Mouse (Mus musculus): ENCODE results near the gene 1700029H14Rik.

1700029H14Rik gene

DNA sequence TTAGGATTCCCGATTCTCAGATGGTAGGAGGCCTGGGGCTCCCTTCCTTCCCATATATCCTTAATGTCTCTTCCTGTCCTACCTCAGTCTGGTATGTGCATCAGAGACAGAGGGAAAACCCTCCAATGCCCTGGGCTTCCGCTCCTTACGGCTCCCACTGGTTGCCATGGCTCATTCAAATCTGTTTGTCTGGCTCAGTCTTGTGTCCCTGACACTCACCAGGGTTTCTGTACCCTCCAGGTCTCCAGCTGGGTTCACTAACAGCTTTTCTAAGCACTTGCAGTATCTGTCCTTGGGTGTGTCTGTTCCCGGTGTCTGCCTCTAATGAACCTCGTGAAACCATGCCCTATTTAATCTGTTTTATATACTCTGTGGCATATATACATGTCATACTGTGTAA is 20.7 kb downstream of the 1700029H14Rik start:
- no peak for DNase-seq (ENCODE audit: low read depth)

DNA sequence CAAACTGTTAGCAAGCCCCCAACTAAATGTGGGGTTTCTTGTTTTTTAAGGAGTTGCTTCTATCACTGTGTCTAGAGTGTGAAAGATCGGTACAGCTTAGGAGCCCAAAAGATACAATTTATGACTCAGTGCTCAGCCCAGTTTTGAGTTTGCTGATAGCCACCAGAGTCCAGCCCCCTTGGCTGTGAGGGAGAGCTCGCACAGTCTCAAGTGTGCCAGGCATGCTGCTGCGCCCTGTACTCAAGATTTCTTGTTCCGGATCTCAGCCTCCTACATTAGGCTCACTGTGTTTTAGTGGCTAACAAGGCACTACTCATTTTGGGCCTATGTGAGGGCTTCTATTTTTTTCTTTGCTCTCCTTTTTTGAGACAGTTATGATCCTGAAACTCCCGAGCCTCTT is 22.1 kb downstream of the 1700029H14Rik start:
- no peak for DNase-seq (ENCODE audit: low read depth)

DNA sequence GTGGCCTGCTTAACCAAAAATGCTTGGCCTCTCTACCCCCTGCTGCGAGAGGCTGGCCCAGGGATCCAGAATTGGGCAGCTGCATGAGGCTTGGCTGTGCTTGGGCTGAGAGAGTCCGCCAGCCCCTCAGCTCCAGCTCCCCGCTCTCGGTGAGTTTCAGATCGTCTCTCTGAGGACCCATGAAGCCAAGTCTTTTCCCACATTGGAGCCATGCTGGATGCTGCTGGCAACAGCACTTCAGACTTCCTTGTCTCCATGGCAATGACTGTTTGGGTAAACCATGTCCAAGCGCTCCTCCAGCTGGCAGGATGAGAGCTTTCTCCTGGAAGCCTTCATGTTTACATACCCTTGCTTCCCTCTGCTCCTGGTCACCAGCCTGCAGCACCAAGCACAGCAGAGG is 23.4 kb downstream of the 1700029H14Rik start:
- DNase-seq (ENCODE audit: low read depth) = no peak

DNA sequence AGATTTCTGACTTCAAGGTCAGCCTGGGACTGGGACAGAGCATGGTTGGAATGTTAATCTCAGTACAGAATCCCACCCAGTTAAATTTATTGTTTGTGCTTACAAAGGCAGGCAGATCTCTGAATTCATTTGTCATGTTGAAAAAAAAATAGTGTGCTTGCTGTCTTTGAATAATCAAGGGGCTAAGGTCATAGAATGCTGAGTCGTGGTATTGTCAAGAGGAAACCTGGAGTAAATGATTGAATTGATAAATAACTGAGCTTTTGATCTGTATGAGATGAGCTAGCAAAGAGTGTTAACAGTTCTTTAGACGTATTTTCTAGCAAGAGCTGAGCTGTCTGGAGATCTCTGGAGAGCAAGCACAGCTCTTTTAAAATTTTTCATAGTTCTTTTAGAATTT is 25.2 kb downstream of the 1700029H14Rik start:
- no peak for DNase-seq (ENCODE audit: low read depth)

DNA sequence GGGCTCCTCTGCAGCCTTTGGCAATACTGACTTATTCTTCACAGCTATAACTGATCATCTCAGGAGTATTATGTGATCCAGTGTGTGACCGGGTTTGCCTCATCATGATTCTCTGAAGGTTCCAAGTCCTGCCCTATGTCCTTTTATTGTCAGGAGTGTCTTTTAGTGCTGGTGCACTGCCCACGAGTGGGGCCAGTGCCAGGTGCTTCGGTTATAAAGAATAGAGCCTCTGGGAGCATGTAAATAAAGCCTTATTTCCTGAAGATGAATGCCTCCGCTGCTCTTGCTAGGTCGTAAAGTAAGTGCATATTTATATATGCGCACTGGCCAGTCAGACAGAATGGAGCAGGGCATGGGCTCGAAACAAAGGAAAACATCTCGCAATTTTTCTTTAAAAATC is 29.1 kb downstream of the 1700029H14Rik start:
- DNase-seq (ENCODE audit: low read depth) = no peak

DNA sequence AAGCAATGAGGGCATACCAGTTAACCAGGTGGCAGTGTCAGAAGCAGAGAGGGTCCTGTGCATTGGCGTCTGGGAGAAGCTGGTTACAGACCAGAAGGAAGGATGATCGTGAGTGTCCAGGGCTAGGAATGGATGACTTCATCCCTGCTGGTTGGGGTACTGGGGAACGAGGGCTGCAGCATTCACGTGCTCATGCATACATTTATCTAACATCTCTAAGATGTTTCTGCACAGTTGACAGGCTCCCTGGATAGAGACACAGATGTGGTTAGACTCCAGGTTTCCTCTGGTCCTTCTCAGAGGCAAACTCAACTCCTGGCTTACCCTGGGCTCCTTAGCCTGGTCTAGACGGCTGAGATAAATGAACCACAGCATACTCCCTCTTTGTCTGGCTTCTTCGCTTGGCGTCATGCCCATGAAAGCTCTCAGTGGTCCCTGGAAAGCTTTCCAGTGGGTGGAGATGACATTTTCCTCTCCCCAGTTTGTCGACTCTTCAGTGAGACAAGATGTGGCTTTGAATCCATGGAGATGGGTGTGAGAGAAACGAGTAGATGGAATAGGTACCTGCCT is 30.6 kb downstream of the 1700029H14Rik start:
- DNase-seq (ENCODE audit: low read depth) = no peak

DNA sequence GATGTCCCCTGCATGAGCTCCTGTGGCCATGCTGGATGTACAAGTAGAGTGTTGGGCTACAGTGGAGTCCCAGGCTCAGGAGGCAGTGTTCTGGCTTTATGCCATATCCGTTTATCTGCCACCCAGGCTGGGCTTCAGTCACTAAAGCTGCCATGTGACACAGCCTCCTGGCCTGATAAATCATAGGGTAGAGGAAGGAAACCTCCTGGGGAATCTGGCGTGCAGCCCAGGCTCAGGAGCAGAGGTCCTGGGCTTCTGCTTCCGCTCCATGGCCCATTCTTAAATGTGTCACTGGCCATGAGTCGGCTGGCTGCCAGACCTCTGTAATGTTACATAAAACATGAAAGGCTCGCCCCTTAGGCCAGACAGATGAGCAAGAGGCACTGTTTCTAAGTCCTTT is 31.3 kb downstream of the 1700029H14Rik start:
- DNase-seq (ENCODE audit: low read depth) = no peak

DNA sequence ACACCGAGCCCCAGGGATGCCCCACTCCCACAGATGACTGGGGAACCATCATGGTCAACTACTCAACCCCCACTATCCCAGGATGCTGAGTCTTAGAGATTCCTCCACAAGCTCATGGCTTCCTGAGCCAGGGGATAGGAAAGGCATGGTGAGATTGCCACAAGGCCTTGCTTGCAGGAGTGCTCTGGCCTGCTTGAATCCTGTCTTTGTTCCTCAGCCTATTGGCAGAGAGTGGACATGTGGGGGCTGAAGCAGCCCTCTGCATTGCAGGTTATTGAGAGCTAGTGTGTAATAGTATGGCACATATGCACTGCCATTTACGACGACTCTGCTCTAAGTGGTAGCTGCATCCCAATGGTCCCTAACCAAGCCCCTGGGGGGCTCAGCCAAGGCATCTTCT is 31.9 kb downstream of the 1700029H14Rik start:
- no peak for DNase-seq (ENCODE audit: low read depth)

DNA sequence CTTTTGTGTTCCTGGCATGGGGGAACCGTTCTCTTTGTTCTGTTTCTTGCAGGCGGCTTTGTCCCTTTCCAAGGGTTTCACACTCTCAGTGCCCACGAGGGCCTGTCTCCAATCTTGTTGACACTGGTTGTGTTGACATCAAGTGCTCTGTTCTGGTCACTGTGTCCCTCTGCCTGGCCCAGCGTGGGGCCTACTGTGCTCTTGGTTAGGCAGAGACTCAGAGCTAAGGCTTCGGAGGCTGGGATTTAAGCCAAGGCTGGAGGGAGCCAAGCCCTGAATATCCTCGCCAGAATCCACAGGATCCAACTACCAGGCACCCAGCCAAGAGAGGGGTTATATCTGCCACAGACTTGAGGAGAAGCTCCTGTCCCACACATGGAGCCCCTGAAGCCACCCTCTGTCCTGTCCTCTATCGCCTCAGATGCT is 32.4 kb downstream of the 1700029H14Rik start:
- DNase-seq (ENCODE audit: low read depth) = no peak

DNA sequence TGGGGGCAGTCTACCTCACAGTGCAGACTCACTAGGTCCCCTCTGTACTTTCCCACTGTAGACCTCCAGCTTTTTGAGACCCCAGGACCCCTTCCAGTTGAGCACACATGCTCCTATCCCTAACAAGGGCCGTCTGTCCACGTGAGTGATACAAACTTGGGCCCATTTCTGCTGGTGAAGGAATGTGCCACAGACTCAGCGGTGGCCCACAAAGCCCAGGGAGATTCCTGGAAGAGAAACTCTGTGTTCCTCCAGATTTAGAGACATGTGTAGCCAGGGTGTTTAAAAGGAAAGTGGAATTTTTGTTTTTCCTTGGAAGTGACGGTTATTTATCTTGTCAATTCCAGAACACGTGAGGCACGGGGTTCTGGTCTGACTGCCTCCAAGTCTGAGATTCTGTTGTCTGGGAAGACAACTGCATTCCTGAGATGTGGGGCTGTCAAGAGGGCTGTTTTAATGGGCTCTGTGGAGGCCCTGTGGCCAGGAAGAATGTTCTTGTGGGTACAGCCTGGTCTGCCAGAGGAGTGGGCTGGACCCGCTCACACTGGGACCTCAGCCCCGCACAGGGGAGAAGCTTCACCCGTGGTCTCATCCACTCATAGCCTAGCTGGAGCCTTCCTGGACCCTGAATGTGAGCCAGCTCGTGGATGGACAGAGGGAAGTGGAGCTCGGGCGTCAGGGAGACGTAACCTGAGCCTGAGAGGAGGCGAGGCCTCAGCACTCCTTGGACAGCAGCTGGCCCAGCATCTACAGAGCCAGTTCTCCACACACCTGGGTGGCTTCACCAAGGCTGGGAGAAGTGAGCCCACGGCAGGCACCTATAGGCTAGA is 33.0 kb downstream of the 1700029H14Rik start:
- DNase-seq (ENCODE audit: low read depth) = no peak

DNA sequence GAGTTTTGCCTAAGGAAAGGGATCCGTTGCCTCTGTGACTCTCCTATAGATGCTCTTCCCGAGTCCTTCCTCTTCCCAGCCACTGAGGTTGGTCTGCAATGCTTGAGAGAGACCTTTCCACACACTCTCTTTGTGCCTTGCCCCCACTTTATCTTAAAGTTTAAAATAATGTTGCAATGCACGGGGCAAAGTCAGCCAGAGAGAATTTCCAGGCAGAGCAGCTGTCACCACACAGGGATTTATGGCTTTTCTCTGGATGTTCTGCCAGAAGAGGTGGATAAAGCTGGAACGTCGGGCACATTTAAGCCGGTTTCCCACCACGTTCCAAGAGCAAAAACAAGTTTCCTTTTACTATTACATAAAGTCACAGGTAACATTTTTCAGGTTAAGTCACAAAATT is 40.9 kb downstream of the 1700029H14Rik start:
- no peak for DNase-seq (ENCODE audit: low read depth)

DNA sequence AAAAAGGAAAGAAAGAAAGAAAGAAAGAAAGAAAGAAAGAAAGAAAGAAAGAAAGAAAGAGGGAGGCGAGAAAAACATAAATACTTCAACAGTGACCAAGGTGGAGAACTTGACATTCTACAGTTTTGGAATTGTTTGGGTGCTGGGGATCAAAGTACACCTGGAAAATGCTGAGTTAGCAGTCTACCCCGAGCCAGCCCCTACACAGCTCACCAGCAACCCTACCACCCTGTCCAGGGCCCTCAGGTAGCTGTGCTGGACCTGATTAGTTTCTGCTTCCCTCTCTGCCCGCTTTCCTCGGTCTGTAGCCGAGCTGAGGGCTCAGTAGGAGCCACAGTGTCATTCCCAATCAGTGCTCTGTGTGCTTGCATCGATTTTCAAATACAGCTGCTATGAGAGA is 41.9 kb downstream of the 1700029H14Rik start:
- DNase-seq (ENCODE audit: low read depth) = no peak

DNA sequence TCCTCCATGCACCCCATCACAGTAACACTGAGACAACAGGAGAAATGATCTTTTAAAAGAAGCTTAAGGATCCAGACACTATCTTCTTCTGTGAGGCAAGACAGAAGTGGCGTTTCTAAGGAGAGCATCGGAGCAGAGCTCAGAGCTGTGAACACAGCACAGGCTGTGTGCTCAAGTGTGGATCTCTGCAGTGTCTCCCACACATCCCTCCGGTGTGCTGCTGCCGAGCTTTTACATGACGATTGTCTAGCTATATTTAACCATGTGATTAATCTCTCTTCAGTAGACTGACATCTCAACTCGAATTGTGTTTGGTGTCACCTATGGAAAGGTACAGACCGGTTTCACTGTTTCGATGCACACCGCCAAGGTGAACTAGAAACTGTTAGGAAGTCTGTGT is 42.8 kb downstream of the 1700029H14Rik start:
- no peak for DNase-seq (ENCODE audit: low read depth)

DNA sequence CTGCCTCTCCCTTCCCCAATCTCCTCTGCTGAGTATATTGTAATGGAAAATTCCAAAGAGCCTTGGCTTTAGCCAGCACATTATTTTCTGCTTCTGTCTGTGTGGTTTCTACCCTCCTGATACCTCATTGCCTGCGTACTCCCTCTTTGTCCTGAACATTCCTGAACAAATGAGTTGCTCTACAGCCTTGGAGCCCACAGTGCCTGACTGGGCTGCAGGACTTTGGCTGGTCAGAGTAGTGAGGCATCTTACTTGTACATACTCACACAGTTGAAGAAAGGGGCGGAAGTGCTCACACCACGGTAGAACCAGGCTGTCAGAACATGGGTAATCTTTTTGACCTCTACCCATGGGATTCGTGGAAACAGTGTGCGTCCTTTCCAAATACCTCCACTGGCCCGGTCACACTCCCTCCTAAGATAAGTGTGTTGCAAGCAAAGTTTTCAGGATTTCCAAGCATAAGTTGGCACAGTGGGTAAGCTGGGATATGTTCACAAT is 44.9 kb downstream of the 1700029H14Rik start:
- DNase-seq (ENCODE audit: low read depth) = no peak

DNA sequence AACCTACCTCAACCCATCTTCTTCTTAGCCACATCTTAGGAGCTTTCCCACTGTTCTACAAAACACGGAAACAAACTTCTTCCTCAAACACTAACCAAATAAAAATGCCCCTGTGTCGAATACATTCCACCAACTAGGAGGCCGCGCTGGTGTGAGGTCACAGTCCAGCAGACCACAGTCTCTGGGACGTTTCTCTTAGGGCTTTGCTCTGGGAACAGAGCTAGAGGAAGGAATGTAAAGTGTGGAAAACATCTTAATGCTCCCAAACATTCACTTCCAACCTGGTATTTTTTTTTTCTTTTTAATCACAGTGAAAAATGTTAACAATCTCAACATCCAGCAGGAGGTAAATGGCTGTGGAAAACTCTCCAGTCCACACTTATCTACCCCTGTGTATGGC is 45.5 kb downstream of the 1700029H14Rik start:
- no peak for DNase-seq (ENCODE audit: low read depth)

DNA sequence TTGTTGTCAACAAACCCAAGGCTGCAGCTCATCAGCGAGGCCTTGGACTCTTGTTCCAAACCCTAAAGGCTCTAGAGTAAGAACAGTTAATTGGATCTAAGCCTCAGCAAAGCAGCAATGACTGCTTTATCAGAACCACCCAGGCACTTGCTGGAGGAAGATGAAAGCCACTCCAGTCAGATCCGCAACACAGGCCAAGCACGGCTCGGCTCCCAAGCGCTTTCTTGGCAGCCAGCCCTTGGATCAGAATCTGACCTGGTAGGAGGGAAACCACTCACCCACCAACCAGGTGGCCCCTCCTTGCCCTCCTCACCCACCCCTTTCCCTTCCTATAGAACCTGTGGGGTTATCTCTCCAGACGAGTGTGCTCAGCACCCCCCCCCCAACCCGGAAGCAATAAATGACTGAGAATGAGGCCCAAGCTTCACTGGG is 46.2 kb downstream of the 1700029H14Rik start:
- no peak for DNase-seq (ENCODE audit: low read depth)

DNA sequence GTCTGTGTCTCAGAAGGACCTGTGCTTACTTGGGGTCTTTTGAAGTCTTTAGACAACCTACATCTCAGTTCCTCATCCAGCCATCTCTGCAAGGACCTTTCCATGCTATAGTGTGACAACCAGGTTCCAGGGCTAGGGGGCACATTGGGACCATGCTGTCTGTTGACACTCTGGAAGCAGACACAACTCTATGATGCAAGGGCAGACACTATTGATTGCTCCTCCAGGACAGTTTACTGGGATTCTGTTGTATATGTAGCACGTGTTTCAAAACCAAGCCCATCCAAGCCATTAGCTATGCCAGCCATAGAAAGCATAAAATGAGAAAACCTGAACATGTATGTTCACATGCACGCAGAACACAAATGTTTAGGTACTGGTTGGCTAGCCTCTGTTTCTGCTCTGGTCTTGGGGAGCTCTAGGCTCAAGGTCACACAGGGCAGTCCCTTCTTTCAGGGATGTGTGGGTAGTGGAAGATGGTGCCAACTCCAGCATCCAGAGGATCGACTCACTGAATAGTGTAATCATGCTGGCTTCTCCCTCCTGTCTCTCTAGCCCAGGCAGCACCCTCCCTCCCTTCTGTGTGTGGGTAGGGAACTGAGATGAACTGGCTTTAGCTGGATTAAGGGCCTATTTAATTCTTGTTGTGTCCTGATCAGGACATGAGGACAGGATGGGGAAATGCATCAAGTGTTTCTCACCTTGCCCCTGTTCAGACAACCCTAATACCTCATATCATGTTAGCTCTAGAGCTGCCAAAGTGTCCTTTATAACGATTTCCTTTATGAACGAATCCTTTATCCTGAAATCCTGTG is 48.5 kb downstream of the 1700029H14Rik start:
- no peak for DNase-seq (ENCODE audit: low read depth)

DNA sequence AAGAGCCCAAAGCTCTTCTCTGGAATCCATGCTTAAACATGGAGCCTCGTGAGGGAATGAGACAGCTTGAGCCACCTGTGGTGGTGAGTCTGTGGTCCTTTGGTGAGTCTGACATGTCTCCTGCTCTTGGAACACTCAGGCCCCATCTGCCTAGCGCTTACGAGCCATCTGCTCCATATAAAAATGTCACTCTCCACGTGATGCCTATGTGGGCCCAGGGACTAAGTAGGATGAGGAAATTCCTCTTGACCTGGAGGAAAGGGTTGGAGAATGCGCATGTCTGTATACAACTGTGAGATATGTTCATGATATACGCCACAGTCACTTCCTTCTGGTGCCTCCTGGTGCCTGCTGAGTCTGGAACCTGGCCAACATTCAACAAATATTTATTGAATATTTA is 49.6 kb downstream of the 1700029H14Rik start:
- DNase-seq (ENCODE audit: low read depth) = no peak

DNA sequence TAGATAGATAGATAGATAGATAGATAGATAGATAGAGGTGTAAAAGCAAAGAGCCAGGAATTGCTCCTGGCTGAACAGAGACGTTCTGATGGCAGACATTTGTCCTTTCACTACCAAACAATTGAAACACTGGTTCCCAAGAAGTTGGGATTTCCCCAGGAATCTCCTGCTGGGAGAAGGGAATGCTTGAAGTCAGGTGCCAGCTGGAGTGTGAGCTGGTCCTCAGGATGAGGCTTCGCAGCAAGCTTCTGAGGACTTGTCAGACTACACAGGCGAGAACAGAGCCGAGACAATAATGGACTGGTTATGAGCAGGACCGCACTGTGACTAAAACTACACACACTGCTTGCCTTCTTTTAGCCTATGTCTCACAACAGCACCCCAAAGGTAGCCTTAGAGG is 50.2 kb downstream of the 1700029H14Rik start:
- no peak for DNase-seq (ENCODE audit: low read depth)

DNA sequence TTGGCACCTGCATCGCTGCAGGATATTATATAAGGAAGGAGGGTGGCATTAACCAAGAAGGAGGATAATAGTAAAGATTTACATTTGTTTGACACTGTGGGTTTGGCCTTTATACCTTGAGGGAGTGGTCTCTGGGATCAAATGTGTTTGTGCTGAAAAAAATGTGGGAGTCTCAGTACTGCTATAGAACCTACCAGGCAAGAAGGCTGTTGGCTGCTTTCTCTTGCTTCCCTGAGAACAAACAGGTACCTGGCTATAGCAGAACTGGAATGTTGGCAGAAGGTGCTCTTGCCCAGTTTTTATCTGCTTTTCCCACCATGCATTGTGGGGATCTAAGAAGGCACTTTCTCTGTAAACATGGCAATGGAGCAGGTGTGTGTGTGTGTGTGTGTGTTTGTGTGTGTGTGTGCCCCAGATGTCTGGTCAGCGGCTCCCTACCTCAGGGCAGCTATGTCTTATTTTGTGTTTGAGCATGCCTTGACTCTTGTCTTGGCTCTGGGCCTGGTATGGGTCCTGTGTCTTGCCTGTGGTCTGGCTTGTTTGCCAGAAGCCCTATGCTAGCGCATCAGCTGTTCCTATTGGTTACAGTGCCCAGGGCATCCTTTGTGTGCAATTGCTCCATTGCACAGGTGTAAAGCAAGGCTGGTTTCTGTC is 54.9 kb downstream of the 1700029H14Rik start:
- DNase-seq (ENCODE audit: low read depth) = no peak

DNA sequence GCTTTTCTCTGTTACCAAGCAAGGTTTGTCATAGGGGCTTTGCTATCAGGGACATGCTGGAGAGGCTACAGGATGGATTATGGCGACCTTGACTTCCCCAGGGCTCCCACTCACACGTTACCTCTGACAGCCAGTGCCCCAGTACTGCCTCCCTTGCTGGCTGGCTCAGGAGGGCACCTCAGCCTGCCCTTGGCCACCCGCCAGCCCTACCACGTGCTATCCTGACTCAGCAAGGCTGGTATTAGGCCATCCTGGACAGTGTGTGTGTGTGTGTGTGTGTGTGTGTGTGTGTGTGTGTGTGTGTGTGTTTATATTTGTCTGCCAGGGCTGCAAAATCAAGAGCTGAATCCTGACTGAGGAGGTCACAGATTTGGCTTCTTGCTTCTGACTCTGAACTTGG is 55.4 kb downstream of the 1700029H14Rik start:
- DNase-seq (ENCODE audit: low read depth) = no peak
